Mouse (Mus musculus) left cerebral cortex, adult 8-10 months (tissue): Measurements from ENCODE around the gene Uox. TPM values are rescaled to one million over a fixed set of nuclear protein-coding genes. Genes with fewer than 3 reads are reported as not detected.

ENCODE experiments used
- DNase-seq, 2 experiments: peaks; one replicate each; pipeline ENCODE4 v3.0.0; 2022; ENCODE audit warnings: low spot score in 2 of 2
- total RNA-seq, 4 experiments: library from RNA; stranded (reverse); gene quantifications; 2 replicates each; pipeline ENCODE4 v1.2.4; 2022

The Uox gene
- under 1 TPM; 0.30 to 0.72 (median 0.50) TPM for total RNA-seq

- no peak for DNase-seq
These were observed at the start of gene Uox for GRCm38 (mm10) chr3:146570148-146570782. TSS of gene Uox (plus strand) at chr3:146570426.

- DNase-seq = peak; percentile 86 to 91
These were observed 49.2 kb upstream of the Uox start, which contains the start of gene Rpf1 for GRCm38 (mm10) chr3:146520798-146521651. TSS of gene Rpf1 (minus strand) at chr3:146521429.

GRCm38 (mm10) chr3:146521652-146522020 is 48.6 kb upstream of the Uox start:
- DNase-seq = no peak

- no peak for DNase-seq
These were observed 41.9 kb upstream of the Uox start for GRCm38 (mm10) chr3:146528335-146528734.

- DNase-seq = no peak
These were observed 35.2 kb upstream of the Uox start for GRCm38 (mm10) chr3:146534986-146535385.

- no peak for DNase-seq
These were observed 29.5 kb upstream of the Uox start for GRCm38 (mm10) chr3:146540521-146541273.

GRCm38 (mm10) chr3:146543632-146544031 is 26.6 kb upstream of the Uox start:
- DNase-seq = no peak

GRCm38 (mm10) chr3:146554816-146555215 is 15.4 kb upstream of the Uox start:
- no peak for DNase-seq

GRCm38 (mm10) chr3:146556567-146556966 is 13.7 kb upstream of the Uox start:
- DNase-seq = no peak

GRCm38 (mm10) chr3:146557507-146557906 is 12.7 kb upstream of the Uox start:
- DNase-seq = no peak

- no peak for DNase-seq
These were observed 7.3 kb upstream of the Uox start for GRCm38 (mm10) chr3:146562936-146563335.

- peak; percentile 46 to 86 for DNase-seq
These were observed 5.8 kb upstream of the Uox start for GRCm38 (mm10) chr3:146564268-146565064.

- DNase-seq = no peak
These were observed 5.2 kb upstream of the Uox start for GRCm38 (mm10) chr3:146565065-146565411.

GRCm38 (mm10) chr3:146567366-146567765 is 2.9 kb upstream of the Uox start:
- no peak for DNase-seq

GRCm38 (mm10) chr3:146567884-146568530 is 2.2 kb upstream of the Uox start:
- DNase-seq = peak in 1 of 2 experiments; percentile 55

GRCm38 (mm10) chr3:146569594-146569993 is 632 bp upstream of the Uox start:
- DNase-seq = no peak

- no peak for DNase-seq
These were observed 713 bp downstream of the Uox start for GRCm38 (mm10) chr3:146570939-146571338.

- no peak for DNase-seq
These were observed 1.1 kb downstream of the Uox start for GRCm38 (mm10) chr3:146571341-146571740.

GRCm38 (mm10) chr3:146577591-146577990 is 7.4 kb downstream of the Uox start:
- DNase-seq = no peak

GRCm38 (mm10) chr3:146580039-146580729 is 10.0 kb downstream of the Uox start:
- DNase-seq = no peak
